Mouse (Mus musculus) CH12.LX (cell line): Measurements from ENCODE around the gene Tet2. TPM values are rescaled to one million over a fixed set of nuclear protein-coding genes. Genes with fewer than 3 reads are reported as not detected.

ENCODE experiments used
- DNase-seq: peaks from one replicate; pipeline ENCODE4 v3.0.0-alpha.2; 2013; ENCODE audit errors: extremely low read depth
- H3K27ac ChIP-seq: 2 replicates; pipeline ENCODE4 v1.5.1; 2012; ENCODE audit warnings: low read depth, mild to moderate bottlenecking, control low read depth, moderate library complexity; ENCODE audit not compliant: insufficient read depth
- H3K27me3 ChIP-seq: replicated peaks from 2 replicates; pipeline ENCODE3; 2012; ENCODE audit warnings: inconsistent platforms
- H3K36me3 ChIP-seq, 2 experiments: replicated peaks in 1 of 2; 2 replicates each; pipeline versions ENCODE3 to v1.6.1; 2012; ENCODE audit warnings: inconsistent platforms in 1 of 2, low read length in 1 of 2, mild to moderate bottlenecking in 1 of 2, mixed read lengths in 1 of 2, moderate library complexity in 1 of 2; ENCODE audit not compliant: control insufficient read depth in 1 of 2, insufficient read depth in 1 of 2
- H3K4me1 ChIP-seq, 2 experiments: 2 replicates each; pipeline ENCODE4 v1.6.1; 2012; ENCODE audit warnings: inconsistent platforms in 1 of 2, moderate library complexity in 1 of 2; ENCODE audit not compliant: insufficient read depth in 2 of 2, control insufficient read depth in 1 of 2
- H3K4me2 ChIP-seq: 2 replicates; pipeline ENCODE4 v1.6.1; 2012; ENCODE audit warnings: low read depth, mild to moderate bottlenecking, control low read depth; ENCODE audit not compliant: poor library complexity, insufficient read depth, severe bottlenecking
- H3K4me3 ChIP-seq, 3 experiments: fragments of 150-350 bp in 1 of 3; sonication (generic) in 1 of 3; replicated peaks in 1 of 3; 2 replicates each; pipeline versions ENCODE3 to v1.5.1; 2011 to 2012; ENCODE audit warnings: low read depth in 2 of 3, low read length in 2 of 3, mild to moderate bottlenecking in 2 of 3, moderate library complexity in 2 of 3, control low read depth in 1 of 3, improper control_type of control experiment in 1 of 3, inconsistent platforms in 1 of 3, mixed read lengths in 1 of 3; ENCODE audit not compliant: poor library complexity in 1 of 3
- H3K79me2 ChIP-seq: replicated peaks from 2 replicates; pipeline ENCODE4 v1.6.1; 2012; ENCODE audit warnings: mild to moderate bottlenecking, moderate library complexity; ENCODE audit not compliant: control insufficient read depth, poor library complexity, insufficient read depth, severe bottlenecking; ENCODE audit errors: extremely low read depth
- H3K9ac ChIP-seq: 2 replicates; pipeline ENCODE4 v1.6.1; 2012; ENCODE audit warnings: low read depth, mild to moderate bottlenecking, control low read depth, moderate library complexity; ENCODE audit not compliant: insufficient read depth
- H3K9me3 ChIP-seq: replicated peaks from 2 replicates; pipeline ENCODE3; 2012; ENCODE audit warnings: low read length, inconsistent platforms, mixed read lengths
- BHLHE40 ChIP-seq: IDR thresholded peaks from 2 replicates; pipeline ENCODE4 v1.6.1; 2011; ENCODE audit warnings: mild to moderate bottlenecking, low read depth, low read length, improper control_type of control experiment
- CHD1 ChIP-seq: IDR thresholded peaks from 2 replicates; pipeline ENCODE4 v1.6.1; 2012; ENCODE audit warnings: low read depth, low read length, improper control_type of control experiment, inconsistent platforms
- CHD2 ChIP-seq: IDR thresholded peaks from 2 replicates; pipeline ENCODE4 v1.6.1; 2011; ENCODE audit warnings: low read length, improper control_type of control experiment
- E2F4 ChIP-seq: IDR thresholded peaks from 2 replicates; pipeline ENCODE4 v1.6.1; 2011; ENCODE audit warnings: low read depth, low read length, improper control_type of control experiment; ENCODE audit not compliant: insufficient replicate concordance
- ELF1 ChIP-seq: IDR thresholded peaks from 2 replicates; pipeline ENCODE4 v1.6.1; 2014; ENCODE audit warnings: low read depth, mild to moderate bottlenecking, inconsistent platforms, low read length, improper control_type of control experiment
- GABPA ChIP-seq: IDR thresholded peaks from 2 replicates; pipeline ENCODE4 v1.6.1; 2012; ENCODE audit warnings: low read depth, low read length, improper control_type of control experiment, inconsistent platforms; ENCODE audit not compliant: insufficient replicate concordance
- HCFC1 ChIP-seq: IDR thresholded peaks from 2 replicates; pipeline ENCODE4 v1.6.1; 2012; ENCODE audit warnings: low read depth, mild to moderate bottlenecking, inconsistent platforms, low read length, improper control_type of control experiment
- IRF4 ChIP-seq: IDR thresholded peaks from 2 replicates; pipeline ENCODE4 v1.6.1; 2014; ENCODE audit warnings: low read depth, mild to moderate bottlenecking, inconsistent platforms, low read length, improper control_type of control experiment
- JUN ChIP-seq: IDR thresholded peaks from 2 replicates; pipeline ENCODE4 v1.6.1; 2011; ENCODE audit warnings: low read depth, mild to moderate bottlenecking, low read length, improper control_type of control experiment, moderate library complexity; ENCODE audit not compliant: insufficient read depth
- MAFK ChIP-seq: IDR thresholded peaks from 2 replicates; pipeline ENCODE4 v1.6.1; 2011; ENCODE audit warnings: low read length, improper control_type of control experiment; ENCODE audit not compliant: insufficient replicate concordance
- MAX ChIP-seq: IDR thresholded peaks from 2 replicates; pipeline ENCODE4 v1.6.1; 2011; ENCODE audit warnings: low read length, improper control_type of control experiment
- MAZ ChIP-seq: IDR thresholded peaks from 2 replicates; pipeline ENCODE4 v1.6.1; 2012; ENCODE audit warnings: low read depth, mild to moderate bottlenecking, inconsistent platforms, low read length, improper control_type of control experiment, moderate library complexity
- MEF2A ChIP-seq: IDR thresholded peaks from 2 replicates; pipeline ENCODE4 v1.6.1; 2014; ENCODE audit warnings: low read depth, mild to moderate bottlenecking, inconsistent platforms, low read length, improper control_type of control experiment, borderline replicate concordance
- MXI1 ChIP-seq: IDR thresholded peaks from 2 replicates; pipeline ENCODE4 v1.6.1; 2011; ENCODE audit warnings: mild to moderate bottlenecking, low read depth, low read length, improper control_type of control experiment
- MYC ChIP-seq: IDR thresholded peaks from 2 replicates; pipeline ENCODE4 v1.6.1; 2011; ENCODE audit warnings: low read depth, mild to moderate bottlenecking, improper control_type of control experiment, low read length
- NELFE ChIP-seq: IDR thresholded peaks from 2 replicates; pipeline ENCODE4 v1.6.1; 2011; ENCODE audit warnings: low read depth, low read length, improper control_type of control experiment
- NRF1 ChIP-seq: IDR thresholded peaks from 2 replicates; pipeline ENCODE4 v1.6.1; 2014; ENCODE audit warnings: low read depth, mild to moderate bottlenecking, inconsistent platforms, low read length, improper control_type of control experiment, moderate library complexity
- PAX5 ChIP-seq: IDR thresholded peaks from 2 replicates; pipeline ENCODE4 v1.6.1; 2012; ENCODE audit warnings: low read length, inconsistent platforms, mixed read lengths
- POLR2A ChIP-seq: IDR thresholded peaks from 2 replicates; pipeline ENCODE4 v1.6.1; 2011; ENCODE audit warnings: low read depth, mild to moderate bottlenecking, improper control_type of control experiment, low read length
- POLR2AphosphoS2 ChIP-seq: IDR thresholded peaks from 2 replicates; pipeline ENCODE4 v1.6.1; 2011; ENCODE audit warnings: low read depth, low read length, improper control_type of control experiment
- RAD21 ChIP-seq: IDR thresholded peaks from 2 replicates; pipeline ENCODE4 v1.6.1; 2011; ENCODE audit warnings: low read depth, mild to moderate bottlenecking, low read length, improper control_type of control experiment, moderate library complexity
- RCOR1 ChIP-seq: conservative IDR thresholded peaks from 2 replicates; pipeline ENCODE4 v1.6.1; 2012; ENCODE audit warnings: low read depth, mild to moderate bottlenecking, inconsistent platforms, low read length, improper control_type of control experiment
- SIN3A ChIP-seq: IDR thresholded peaks from 2 replicates; pipeline ENCODE4 v1.6.1; 2012; ENCODE audit warnings: low read length, improper control_type of control experiment, inconsistent platforms
- SMC3 ChIP-seq: IDR thresholded peaks from 2 replicates; pipeline ENCODE4 v1.6.1; 2011; ENCODE audit warnings: low read depth, low read length, improper control_type of control experiment
- TBP ChIP-seq: conservative IDR thresholded peaks from 2 replicates; pipeline ENCODE4 v1.6.1; 2011; ENCODE audit warnings: low read depth, low read length, improper control_type of control experiment
- TCF12 ChIP-seq: IDR thresholded peaks from 2 replicates; pipeline ENCODE4 v1.6.1; 2014; ENCODE audit warnings: low read depth, mild to moderate bottlenecking, inconsistent platforms, low read length, improper control_type of control experiment
- UBTF ChIP-seq: IDR thresholded peaks from 2 replicates; pipeline ENCODE4 v1.6.1; 2012; ENCODE audit warnings: low read depth, mild to moderate bottlenecking, inconsistent platforms, low read length, improper control_type of control experiment, moderate library complexity
- USF1 ChIP-seq: IDR thresholded peaks from 2 replicates; pipeline ENCODE4 v1.6.1; 2014; ENCODE audit warnings: low read depth, mild to moderate bottlenecking, inconsistent platforms, low read length, improper control_type of control experiment
- USF2 ChIP-seq: conservative IDR thresholded peaks from 2 replicates; pipeline ENCODE4 v1.6.1; 2011; ENCODE audit warnings: low read depth, low read length, improper control_type of control experiment
- ZC3H11A ChIP-seq: IDR thresholded peaks from 2 replicates; pipeline ENCODE4 v1.6.1; 2012; ENCODE audit warnings: low read depth, mild to moderate bottlenecking, inconsistent platforms, low read length, improper control_type of control experiment
- ZKSCAN1 ChIP-seq: IDR thresholded peaks from 2 replicates; pipeline ENCODE4 v1.6.1; 2012; ENCODE audit warnings: low read depth, inconsistent platforms, low read length, improper control_type of control experiment, borderline replicate concordance
- ZMIZ1 ChIP-seq: IDR thresholded peaks from 2 replicates; pipeline ENCODE4 v1.6.1; 2012; ENCODE audit warnings: low read depth, mild to moderate bottlenecking, inconsistent platforms, low read length, improper control_type of control experiment
- ZNF384 ChIP-seq: IDR thresholded peaks from 2 replicates; pipeline ENCODE4 v1.6.1; 2012; ENCODE audit warnings: low read depth, low read length, improper control_type of control experiment, inconsistent platforms
- dilution Hi-C: fragments of 300-500 bp; cut with MboI; formaldehyde crosslinking; loops from 2 replicates; pipeline ENCODE4 v1.14.3; 2020; ENCODE audit warnings: low sequenced_read_pairs; ENCODE audit not compliant: extremely low pct_unique_long_range_greater_than_20kb, extremely low pct_ligation_motif_present
- in situ Hi-C: fragments of 300-500 bp; cut with MboI; formaldehyde crosslinking; loops from 3 replicates; pipeline ENCODE4 v1.14.3; 2019; ENCODE audit warnings: low sequenced_read_pairs, low pct_ligation_motif_present, low pct_unique_long_range_greater_than_20kb, mixed read lengths
- polyA plus RNA-seq: library from polyadenylated mRNA; unstranded; fragments of >175 nt; gene quantifications from 2 replicates; pipeline ENCODE4 v1.2.1, GENCODE M21; 2012; ENCODE audit warnings: low read depth; ENCODE audit not compliant: insufficient read length
- total RNA-seq, 2 experiments: library from RNA; depleted of rRNA; stranded (reverse); fragments of 300-350 nt in 1 of 2; fragments of >200 nt in 1 of 2; gene quantifications; 2 replicates each; pipeline ENCODE4 v1.2.3; 2012 to 2014

The Tet2 gene
- total and polyA plus RNA-seq, 3 experiments: 38.5 to 78.5 (median 51.3) TPM

- TF ChIP-seq USF1 (peak; percentile 72), TBP (peak; percentile 98), POLR2A (peak; percentile 80), CHD2 (no peak), MAFK (no peak), ELF1 (peak; percentile 44; the same call in 1 of the 2 replicates), ZNF384 (peak; percentile 82), NRF1 (no peak), SIN3A (peak; percentile 94), MAX (peak; percentile 44; the same call in 1 of the 2 replicates), PAX5 (no peak), HCFC1 (no peak), RCOR1 (no peak), GABPA (no peak), POLR2AphosphoS2 (peak; percentile 74; the same call in 1 of the 2 replicates), ZKSCAN1 (no peak), MEF2A (peak; percentile 84), ZMIZ1 (peak; percentile 90), USF2 (peak; percentile 70), JUN (peak; percentile 91), BHLHE40 (peak; percentile 96), MXI1 (peak; percentile 66; the same call in 1 of the 2 replicates), NELFE (peak; percentile 79), MAZ (0 out of 2 replicates have a peak, but pooled peaks have one; percentile 78)
These were observed 2.9 kb downstream of the Tet2 start (continued) for GRCm38 (mm10) chr3:133542084-133542483.

GRCm38 (mm10) chr3:133541000-133541399, 3.9 kb downstream of the Tet2 start:
- dilution Hi-C loops (no loop called here), in situ Hi-C loops (no loop called here)
- TF ChIP-seq RCOR1 (no peak; the same call in 1 of the 2 replicates), GABPA (no peak), TCF12 (0 out of 2 replicates have a peak, but pooled peaks have one; percentile 39), BHLHE40 (peak; percentile 40; the same call in 1 of the 2 replicates), ZMIZ1 (0 out of 2 replicates have a peak, but pooled peaks have one; percentile 54), POLR2AphosphoS2 (no peak; the same call in 1 of the 2 replicates), ZC3H11A (no peak), MAZ (no peak), RAD21 (no peak), SMC3 (no peak), UBTF (no peak), IRF4 (no peak), CHD2 (peak; percentile 45; the same call in 1 of the 2 replicates), E2F4 (no peak), MAFK (0 out of 2 replicates have a peak, but pooled peaks have one; percentile 3), ZNF384 (no peak), USF2 (no peak), POLR2A (peak; percentile 43; the same call in 1 of the 2 replicates), MYC (peak; percentile 74; the same call in 1 of the 2 replicates), TBP (0 out of 2 replicates have a peak, but pooled peaks have one; percentile 25), ELF1 (0 out of 2 replicates have a peak, but pooled peaks have one; percentile 19), CHD1 (no peak; the same call in 1 of the 2 replicates), HCFC1 (no peak), JUN (no peak), MAX (peak; percentile 78), USF1 (no peak), SIN3A (peak; percentile 76; the same call in 1 of the 2 replicates), PAX5 (no peak), NRF1 (no peak)

More at GRCm38 (mm10) chr3:133541000-133541399, 3.9 kb downstream of the Tet2 start:
- Histone ChIP-seq H3K4me2 (peak overlapping the region; percentile 80), H3K27me3 (no peaks in the 10 kb centered on the region), H3K36me3 (peaks cover 19 to 37% of the 10 kb centered on the region in 2 experiments), H3K9ac (peak overlapping the region; percentile 98), H3K4me1 (peaks cover 11 to 45% of the 10 kb centered on the region in 2 experiments), H3K9me3 (peaks cover 9% of the 10 kb centered on the region), H3K27ac (no peak overlapping the region), H3K4me3 (peak overlapping the region in 2 of 3 experiments; percentile 8 to 89), H3K79me2 (peaks cover 76% of the 10 kb centered on the region)
- DNase-seq: peak; percentile 44
